Mouse (Mus musculus) central nervous system, embryonic 11.5 days (tissue): ENCODE data around the gene Dbx1. TPM values are rescaled to one million over a fixed set of nuclear protein-coding genes. Genes with fewer than 3 reads are reported as not detected.

Experiments
- polyA plus RNA-seq: library from polyadenylated mRNA; depleted of rRNA; stranded (reverse); fragments of >200 nt; gene quantifications from 2 replicates; pipeline ENCODE4 v1.2.3, GENCODE M21; 2012; rRNA removed

The Dbx1 gene
- polyA plus RNA-seq = 33.9 and 68.6 TPM in 2 replicates

GRCm38 (mm10) chr7:49636491-49637115, at the start of gene Dbx1:
Gene Dbx1, minus strand, starts transcription at chr7:49636849.

Other genes starting within 250 kb of the Dbx1 start
- gene Htatip2, start 122.3 kb upstream of the Dbx1 start, polyA plus RNA-seq = 5.8 and 9.7 TPM in 2 replicates
- gene Prmt3, start 141.5 kb upstream of the Dbx1 start, polyA plus RNA-seq = 45.5 and 95.5 TPM in 2 replicates